ENCODE assay signal across 8 mouse cellular contexts in genomic region chr5:138171695-138172491, GRCm38 (mm10). TPM values are rescaled to one million over a fixed set of nuclear protein-coding genes. Genes with fewer than 3 reads are reported as not detected.
DNase-seq lines count a peak whose midpoint lies in the region; ATAC-seq lines count a peak whose summit lies in the region.

Gene Ap4m1 (plus strand): TSS chr5:138172002.
Gene Mcm7 (minus strand): TSS chr5:138172422.

- peak; percentile 87 for DNase-seq in WW6 (ENCODE audit: low read depth, low spot score)
- peak; percentile 90 to 99 for DNase-seq in cerebellum, postnatal 4 days (ENCODE audit: low spot score in 2 of 2)
- peak; percentile 99 for DNase-seq in gastrocnemius, adult 18-20 months (ENCODE audit: low spot score)
- DNase-seq in left cerebral cortex, adult 18-20 months (ENCODE audit: low spot score in 2 of 2) = peak; percentile 96 to 97
- DNase-seq in right cerebral cortex, adult 18-20 months = peak; percentile 97
- DNase-seq in urinary bladder, postnatal 10 days (ENCODE audit: low spot score) = peak; percentile 89

- peak within 1 kb of the TSS; percentile 60 for H3K4me3 ChIP-seq in hindbrain, embryonic 16.5 days (ENCODE audit: low read length)
- peak within 1 kb of the TSS; percentile 88 for H3K4me3 ChIP-seq in macrophage (ENCODE audit: inconsistent target)

- H3K9me3 ChIP-seq in hindbrain, embryonic 16.5 days (ENCODE audit: control insufficient read depth, low read length) = no peaks in the 10 kb centered on the region

- H3K4me1 ChIP-seq in hindbrain, embryonic 16.5 days (ENCODE audit: control insufficient read depth, insufficient read depth, low read depth, low read length) = peaks cover 18% of the 10 kb centered on the region

- peak within 1 kb of the TSS; percentile 94 for H3K4me2 ChIP-seq in hindbrain, embryonic 16.5 days (ENCODE audit: low read length)

- peak within 1 kb of the TSS; percentile 75 for H3K9ac ChIP-seq in hindbrain, embryonic 16.5 days (ENCODE audit: low read depth, low read length)

- peaks cover 19% of the 10 kb centered on the region for H3K79me2 ChIP-seq in macrophage (ENCODE audit: inconsistent target)

- no peaks in the 10 kb centered on the region for H3K27me3 ChIP-seq in hindbrain, embryonic 16.5 days (replicated peaks; ENCODE audit: control insufficient read depth, insufficient read depth, low read length)

- H3K36me3 ChIP-seq in hindbrain, embryonic 16.5 days (ENCODE audit: control insufficient read depth, insufficient read depth, low read length) = peaks cover 28% of the 10 kb centered on the region
- H3K36me3 ChIP-seq in macrophage (ENCODE audit: inconsistent target) = peaks cover 30% of the 10 kb centered on the region; the same call in 1 of the 2 replicates

- peak within 1 kb of the TSS; percentile 93 for H3K27ac ChIP-seq in hindbrain, embryonic 16.5 days (ENCODE audit: low read depth, low read length)
- H3K27ac ChIP-seq in macrophage = peak within 1 kb of the TSS; percentile 77

- ATAC-seq in hindbrain, embryonic 16.5 days = peak; percentile 93

- WGBS in hindbrain, embryonic 16.5 days = under 1% methylated on average over 54 of the region's 54 CpGs
- WGBS in macrophage (ENCODE audit: missing documents) = under 1% methylated on average over 50 of the region's 54 CpGs

RNA-seq across cellular contexts. Expression of gene Ap4m1, which starts in this region (rescaled TPM):
- 1 to 10 TPM; 6.6 to 7.0 TPM for total RNA-seq in gastrocnemius, adult 18-20 months (2021)
- 20.3 and 22.9 TPM in 2 replicates for polyA plus RNA-seq in hindbrain, embryonic 16.5 days (2015; fragmentation: Nextera tagmentation; extraction: Ambion mirVana)
- total RNA-seq in left cerebral cortex, adult 18-20 months (2021) = 10 to 100 TPM; 19.9 to 22.1 TPM
- total RNA-seq in macrophage (2018; cell fraction: chromatin; rRNA removed) = 100 to 1,000 TPM in 1 of 26 experiments, 10 to 100 TPM in 25; 10.1 to 110 (median 55.9) TPM
- total RNA-seq in macrophage (2018; cell fraction: cytosol; rRNA removed) = 10 to 100 TPM in 17 of 26 experiments, 1 to 10 TPM in 9; 4.3 to 18.5 (median 11.2) TPM
- total RNA-seq in macrophage (2018; cell fraction: nucleus; rRNA removed) = 10 to 100 TPM; 11.9 to 83.9 (median 37.3) TPM
- polyA plus RNA-seq in macrophage (2018) = 10.2 to 20.8 TPM (median 13.0 TPM) in 3 replicates

RNA-seq across cellular contexts. Expression of gene Mcm7, which starts in this region (rescaled TPM):
- total RNA-seq in gastrocnemius, adult 18-20 months (2021) = 1 to 10 TPM; 6.5 to 7.8 TPM
- polyA plus RNA-seq in hindbrain, embryonic 16.5 days (2015; fragmentation: Nextera tagmentation; extraction: Ambion mirVana) = 68.0 and 80.4 TPM in 2 replicates
- 10 to 100 TPM; 14.0 to 15.7 TPM for total RNA-seq in left cerebral cortex, adult 18-20 months (2021)
- total RNA-seq in macrophage (2018; cell fraction: chromatin; rRNA removed) = 10 to 100 TPM in 15 of 26 experiments, 1 to 10 TPM in 11; 1.3 to 43.7 (median 12.9) TPM
- total RNA-seq in macrophage (2018; cell fraction: cytosol; rRNA removed) = 10 to 100 TPM in 11 of 26 experiments, 1 to 10 TPM in 15; 4.5 to 13.6 (median 8.9) TPM
- 10 to 100 TPM in 11 of 26 experiments, 1 to 10 TPM in 15; 3.2 to 84.2 (median 7.7) TPM for total RNA-seq in macrophage (2018; cell fraction: nucleus; rRNA removed)
- 7.1 to 61.8 TPM (median 13.3 TPM) in 3 replicates for polyA plus RNA-seq in macrophage (2018)

Comparison
In these comparisons a context has a peak if more than half of its experiments do, and no peak if none do; other contexts are left out.
1. Peak in every context shown above with its lines: DNase-seq, ATAC-seq, H3K4me3 ChIP-seq and H3K27ac ChIP-seq.